Mouse (Mus musculus): ENCODE measurements around the gene Gm20503.

The Gm20503 gene

GRCm38 (mm10) chr4:59002948-59003805 is at the start of gene Gm20503:
TSS of gene Gm20503 (plus strand) at chr4:59003210.
- peak; percentile 86 to 94 for DNase-seq (ENCODE audit: low spot score in 2 of 2)

- no peak for DNase-seq (ENCODE audit: low spot score in 2 of 2)
Measured at GRCm38 (mm10) chr4:58961719-58962118, 41.3 kb upstream of the Gm20503 start.

GRCm38 (mm10) chr4:58963271-58963670 is 39.7 kb upstream of the Gm20503 start:
- DNase-seq (ENCODE audit: low spot score in 2 of 2): no peak

- DNase-seq (ENCODE audit: low spot score in 2 of 2): no peak
Measured at GRCm38 (mm10) chr4:58965136-58965535, 37.9 kb upstream of the Gm20503 start.

GRCm38 (mm10) chr4:58970678-58971077 is 32.3 kb upstream of the Gm20503 start:
- DNase-seq (ENCODE audit: low spot score in 2 of 2): peak; percentile 27 to 69

- DNase-seq (ENCODE audit: low spot score in 2 of 2): no peak
Measured at GRCm38 (mm10) chr4:58975711-58976110, 27.3 kb upstream of the Gm20503 start.

- DNase-seq (ENCODE audit: low spot score in 2 of 2): no peak
Measured at GRCm38 (mm10) chr4:58981421-58981820, 21.6 kb upstream of the Gm20503 start.

- no peak for DNase-seq (ENCODE audit: low spot score in 2 of 2)
Measured at GRCm38 (mm10) chr4:58982806-58983205, 20.2 kb upstream of the Gm20503 start.

- peak; percentile 83 to 90 for DNase-seq (ENCODE audit: low spot score in 2 of 2)
Measured at GRCm38 (mm10) chr4:58985157-58985648, 17.8 kb upstream of the Gm20503 start.

- peak; percentile 69 to 87 for DNase-seq (ENCODE audit: low spot score in 2 of 2)
Measured at GRCm38 (mm10) chr4:58986540-58987190, 16.3 kb upstream of the Gm20503 start, which contains the start of gene Ptgr1. TSS of gene Ptgr1 (minus strand) at chr4:58987119.

- DNase-seq (ENCODE audit: low spot score in 2 of 2): no peak
Measured at GRCm38 (mm10) chr4:58989303-58989898, 13.6 kb upstream of the Gm20503 start.

GRCm38 (mm10) chr4:58990609-58991434 is 12.2 kb upstream of the Gm20503 start:
- DNase-seq (ENCODE audit: low spot score in 2 of 2): no peak

GRCm38 (mm10) chr4:58992195-58992594 is 10.8 kb upstream of the Gm20503 start:
- no peak for DNase-seq (ENCODE audit: low spot score in 2 of 2)

GRCm38 (mm10) chr4:58994762-58995161 is 8.2 kb upstream of the Gm20503 start, which contains the start of gene Dnajc25:
TSS of gene Dnajc25 (plus strand) at chr4:58995062.
- no peak for DNase-seq (ENCODE audit: low spot score in 2 of 2)

- no peak for DNase-seq (ENCODE audit: low spot score in 2 of 2)
Measured at GRCm38 (mm10) chr4:58995251-58995693, 7.7 kb upstream of the Gm20503 start.

GRCm38 (mm10) chr4:58997081-58997480 is 5.9 kb upstream of the Gm20503 start:
- no peak for DNase-seq (ENCODE audit: low spot score in 2 of 2)

- no peak for DNase-seq (ENCODE audit: low spot score in 2 of 2)
Measured at GRCm38 (mm10) chr4:58998688-58999087, 4.3 kb upstream of the Gm20503 start.

GRCm38 (mm10) chr4:58999686-59000085 is 3.3 kb upstream of the Gm20503 start:
- DNase-seq (ENCODE audit: low spot score in 2 of 2): peak; percentile 58 to 81

- peak in 1 of 2 experiments; percentile 66 for DNase-seq (ENCODE audit: low spot score in 2 of 2)
Measured at GRCm38 (mm10) chr4:59000614-59001013, 2.4 kb upstream of the Gm20503 start.

- no peak for DNase-seq (ENCODE audit: low spot score in 2 of 2)
Measured at GRCm38 (mm10) chr4:59003806-59004200, 793 bp downstream of the Gm20503 start.

- no peak for DNase-seq (ENCODE audit: low spot score in 2 of 2)
Measured at GRCm38 (mm10) chr4:59006211-59006610, 3.2 kb downstream of the Gm20503 start.
